Mouse (Mus musculus): ENCODE data around the gene Gtpbp6.

DNA sequence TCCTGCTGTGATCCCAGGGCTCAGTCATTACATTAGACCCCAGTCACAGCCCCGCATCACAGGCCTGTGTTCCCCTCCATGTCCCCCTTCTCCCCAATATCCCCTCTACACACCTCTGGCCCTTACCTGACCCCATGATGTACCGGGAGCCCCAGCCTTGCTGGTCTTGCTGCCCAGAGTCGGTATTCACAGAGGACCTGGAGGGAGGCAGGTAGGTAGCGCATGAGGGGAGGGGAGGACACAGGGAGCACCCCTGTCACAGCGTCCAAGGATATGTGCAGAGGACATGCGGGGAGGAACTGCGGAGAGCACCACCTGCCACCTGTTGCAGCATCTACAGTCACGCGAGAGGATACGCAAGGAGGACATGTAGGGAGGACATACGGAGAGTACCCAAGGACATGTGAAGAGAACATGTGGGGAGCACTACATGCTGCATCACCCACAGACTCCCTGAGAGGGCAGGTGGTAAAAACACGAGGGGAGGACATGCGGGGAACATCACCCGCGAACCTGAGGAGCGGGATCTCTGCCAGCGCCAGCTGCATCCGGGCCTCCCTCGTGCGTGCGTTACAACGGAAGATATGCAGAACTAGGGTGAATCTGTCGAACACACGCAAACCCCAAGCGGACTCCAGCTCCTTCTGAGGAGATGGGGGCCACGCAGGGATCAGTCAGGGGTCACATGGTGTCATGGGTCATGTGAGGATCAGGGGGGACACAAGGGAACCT lies 1.7 kb downstream of the Gtpbp6 start:
- TF ChIP-seq CTCF (IDR thresholded peaks at IDR 0.05; ENCODE audit: low read depth, low read length): no peak
- TF ChIP-seq POLR2A (IDR thresholded peaks at IDR 0.05; ENCODE audit: extremely low read depth, insufficient read depth, low read length): no peak

Measured in liver, adult 2 months (tissue).